Mouse (Mus musculus): ENCODE data around the gene Pdcd2l.

GRCm38 (mm10) chr7:34229691-34230111 is 33.2 kb upstream of the Pdcd2l start:
- TF ChIP-seq CTCF (conservative IDR thresholded peaks at IDR 0.05; ENCODE audit: insufficient read depth, insufficient read length, low read depth, low read length) (no peak), POLR2A (IDR thresholded peaks at IDR 0.05; ENCODE audit: low read depth, low read length) (no peak)

All from kidney, adult 2 months (tissue).